Mouse (Mus musculus) urinary bladder, postnatal 10 days (tissue): ENCODE data around the gene Tbc1d15.

Experiments used
- DNase-seq: peaks from one replicate; pipeline ENCODE4 v3.0.0; 2022; ENCODE audit warnings: low spot score

The Tbc1d15 gene

DNA sequence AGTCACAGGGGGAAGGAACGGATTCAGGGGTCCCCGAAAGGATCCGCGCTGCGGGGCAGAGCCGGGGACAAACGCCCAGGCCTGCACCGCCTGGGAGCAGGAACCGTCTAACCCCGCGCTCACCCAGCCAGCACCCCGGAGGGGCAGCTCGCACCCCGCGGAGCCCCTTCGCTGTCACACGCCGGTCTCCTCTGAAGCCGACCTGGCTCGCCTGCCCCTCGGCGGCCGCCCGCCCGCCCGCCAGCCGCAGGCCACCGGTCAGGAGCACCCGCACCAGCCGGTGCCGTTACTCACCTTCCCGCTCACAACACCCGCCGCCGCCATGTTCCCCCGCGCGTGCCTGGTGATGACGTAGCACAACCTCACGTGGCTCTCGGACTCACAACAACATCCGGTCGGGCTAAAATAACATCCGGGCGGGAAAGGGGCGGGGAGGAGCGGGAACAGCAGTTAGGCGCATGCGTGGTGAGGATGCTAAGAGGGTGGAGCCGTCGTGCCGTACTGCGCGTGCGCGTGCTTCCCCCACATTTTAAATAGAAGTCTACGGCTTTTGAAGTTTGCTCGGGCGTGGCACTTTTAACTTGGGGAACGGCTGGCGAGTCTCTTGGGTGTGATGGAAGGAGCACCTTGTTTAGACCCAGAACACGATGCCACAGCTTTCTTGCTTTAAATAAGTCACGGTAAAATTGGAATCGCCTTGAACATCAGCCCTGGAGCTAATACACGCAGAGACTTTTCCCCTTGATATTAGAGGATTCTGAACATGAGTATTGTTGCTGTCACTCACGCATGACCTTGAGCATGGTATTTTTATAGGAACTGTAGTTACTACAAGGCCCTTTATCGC lies at the start of gene Tbc1d15:
TSS of gene Tbc1d15 (minus strand) at position 380 of the 847 bp plus-strand sequence.
- peak; percentile 91 for DNase-seq

- no peak for DNase-seq
Observed at GRCm38 (mm10) chr10:115298683-115299082, 47.4 kb upstream of the Tbc1d15 start.

DNA sequence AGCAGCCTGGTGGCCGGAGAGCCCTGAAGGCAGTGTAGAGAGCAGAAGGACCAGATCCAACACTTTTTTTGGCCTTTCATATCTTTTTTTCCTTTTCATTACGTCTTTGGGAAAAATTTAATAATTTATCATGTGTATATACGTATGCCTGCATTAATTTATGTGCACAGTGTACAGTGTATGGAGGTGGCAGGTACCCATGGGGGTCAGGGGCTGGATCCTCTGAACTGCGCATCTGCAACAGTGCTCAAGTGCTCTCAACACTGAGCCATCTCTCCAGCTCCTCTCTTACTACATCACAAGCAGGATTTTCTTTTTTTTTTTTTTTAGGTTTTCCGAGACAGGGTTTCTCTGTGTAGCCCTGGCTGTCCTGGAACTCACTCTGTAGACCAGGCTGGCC lies 46.3 kb upstream of the Tbc1d15 start:
- no peak for DNase-seq

DNA sequence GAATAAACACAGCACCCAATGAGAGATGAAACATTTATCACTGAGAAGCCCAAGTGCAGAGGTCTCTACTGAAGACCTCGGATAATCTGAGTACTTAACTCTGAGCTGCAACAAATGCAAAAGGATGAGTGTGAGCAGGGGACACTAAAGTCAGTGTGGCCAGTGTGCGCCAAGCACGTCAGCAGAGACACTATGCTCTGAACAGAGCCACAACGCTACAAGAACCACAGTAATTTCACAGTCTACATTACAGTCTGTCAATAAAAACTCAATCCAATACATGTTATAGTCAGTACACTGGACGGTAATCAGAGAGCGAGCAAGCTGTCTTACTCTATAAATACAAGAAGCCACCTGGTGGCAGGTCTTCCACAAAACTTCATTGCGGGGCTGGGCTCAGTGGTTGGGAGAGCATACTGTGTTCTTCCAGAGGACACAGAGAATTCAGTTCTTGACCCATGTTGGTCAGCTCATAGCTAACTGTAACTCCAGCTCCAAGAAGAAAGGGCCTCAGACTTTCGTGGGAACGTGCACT lies 45.2 kb upstream of the Tbc1d15 start:
- DNase-seq: no peak

DNA sequence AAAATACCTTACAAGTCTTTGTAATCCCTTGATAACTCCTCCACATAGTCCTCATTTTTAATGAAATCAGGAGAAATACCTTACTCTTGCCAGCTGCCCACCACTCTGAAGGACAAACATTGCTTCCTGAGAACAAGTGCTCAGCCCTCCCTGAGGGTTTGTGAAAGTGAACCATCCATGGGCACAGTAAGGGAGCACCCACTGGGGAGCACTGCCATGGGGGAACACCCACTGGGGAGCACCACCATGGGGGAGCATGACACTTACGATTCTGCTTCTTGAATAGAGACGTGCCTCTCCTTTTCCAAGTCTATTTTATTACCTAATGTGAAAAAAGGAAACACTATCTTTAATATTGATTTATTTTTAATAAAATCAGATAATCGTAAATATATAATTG lies 43.9 kb upstream of the Tbc1d15 start:
- DNase-seq: no peak

DNA sequence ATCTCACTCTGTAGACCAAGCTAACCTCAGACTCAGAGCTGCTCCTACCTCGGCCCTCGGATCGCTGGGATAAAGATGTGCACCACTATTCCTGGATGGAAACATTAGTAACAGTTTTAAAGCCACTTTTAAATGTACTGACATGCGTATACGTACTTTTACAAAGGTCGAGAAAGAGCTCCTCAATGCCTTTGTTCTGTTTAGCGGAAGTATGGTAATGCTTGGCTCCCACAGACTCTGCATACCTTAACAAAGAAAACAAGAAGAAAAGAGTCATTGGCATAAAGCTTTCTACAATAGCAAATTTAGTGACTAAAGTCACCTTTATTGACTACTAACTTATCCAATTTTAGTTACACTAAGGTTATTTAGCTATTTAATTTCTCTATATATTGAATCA lies 43.4 kb upstream of the Tbc1d15 start:
- no peak for DNase-seq

DNA sequence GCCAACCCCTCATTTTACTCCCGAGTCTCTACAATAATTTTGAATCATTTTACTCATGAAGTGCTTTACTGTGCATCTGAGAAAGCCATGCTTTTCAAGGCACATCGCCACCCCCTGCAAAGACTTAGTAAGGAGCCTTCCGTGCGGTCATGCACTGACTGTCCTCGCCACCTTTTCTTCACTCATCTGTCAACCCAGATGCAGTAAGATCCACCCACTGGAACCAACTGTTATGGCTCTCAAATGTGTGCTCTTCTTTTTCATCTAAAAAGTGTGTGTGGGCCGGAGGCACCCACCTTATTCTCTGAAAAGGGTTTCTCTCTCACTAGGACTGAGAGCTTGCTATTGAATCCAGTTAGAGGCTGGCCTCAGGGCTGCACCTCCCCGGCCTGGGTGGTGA lies 42.7 kb upstream of the Tbc1d15 start:
- DNase-seq: no peak

- no peak for DNase-seq
Observed at GRCm38 (mm10) chr10:115290671-115291070, 39.4 kb upstream of the Tbc1d15 start.

DNA sequence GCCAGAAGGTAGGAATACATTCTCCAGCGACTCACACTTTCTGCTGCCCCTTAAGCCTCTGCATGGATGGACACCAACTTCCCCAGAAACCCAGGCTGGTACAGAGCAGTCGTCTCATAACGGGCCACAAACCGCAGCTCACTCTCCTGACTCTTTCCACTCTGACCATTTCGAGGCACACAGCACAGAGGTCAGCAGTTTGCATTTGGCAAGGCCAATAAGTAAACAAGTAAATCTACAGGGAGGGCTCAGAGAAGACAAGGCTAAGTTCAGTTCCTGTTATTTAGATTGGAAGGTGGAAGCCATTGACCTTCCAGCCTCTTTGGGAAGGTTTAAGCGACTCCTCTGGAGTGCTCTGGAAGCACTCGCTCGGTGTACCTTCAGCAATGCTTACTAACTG lies 37.6 kb upstream of the Tbc1d15 start:
- DNase-seq: no peak

GRCm38 (mm10) chr10:115284170-115284569 lies 32.9 kb upstream of the Tbc1d15 start:
- no peak for DNase-seq

DNA sequence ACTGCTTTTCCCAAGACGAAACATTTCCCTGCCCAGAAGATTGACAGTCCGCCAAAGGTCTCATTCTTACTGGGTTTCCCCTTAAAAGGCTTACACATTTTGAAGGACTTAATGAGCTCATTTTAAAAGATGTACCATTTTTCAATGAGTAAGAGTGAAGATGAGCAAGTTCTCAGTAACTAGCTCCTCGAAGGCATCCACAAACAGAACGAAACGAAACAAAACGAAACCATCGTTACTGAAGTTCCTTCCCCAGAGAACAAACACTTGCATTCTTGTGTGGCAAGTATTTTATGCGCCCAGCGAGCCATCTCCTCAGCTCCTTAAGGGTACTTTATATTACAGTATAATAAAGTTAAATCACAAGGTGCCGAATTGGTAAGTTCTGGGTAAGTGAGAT lies 30.1 kb upstream of the Tbc1d15 start:
- no peak for DNase-seq

DNA sequence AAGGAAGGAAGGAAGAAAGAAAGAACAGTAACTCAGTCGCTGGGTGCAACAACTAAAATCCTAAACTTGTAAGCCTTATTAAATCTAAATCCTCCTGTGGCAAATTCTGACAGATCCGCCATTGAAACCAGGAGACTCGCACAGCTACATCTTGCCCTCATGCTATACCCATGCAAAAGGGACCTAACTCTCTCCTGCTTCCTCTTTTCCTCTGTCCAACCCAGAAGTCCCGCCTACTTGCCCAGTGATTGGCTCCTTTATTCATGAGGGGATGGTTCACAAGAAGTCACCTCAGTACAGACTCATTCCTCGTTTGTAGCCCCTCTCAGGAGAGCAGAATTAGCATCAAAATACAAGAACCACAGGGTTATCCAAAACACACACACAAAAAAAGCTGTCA lies 20.4 kb upstream of the Tbc1d15 start:
- no peak for DNase-seq

- no peak for DNase-seq
Observed at GRCm38 (mm10) chr10:115270612-115271390, 19.5 kb upstream of the Tbc1d15 start.

- no peak for DNase-seq
Observed at GRCm38 (mm10) chr10:115262926-115263562, 11.8 kb upstream of the Tbc1d15 start.

DNA sequence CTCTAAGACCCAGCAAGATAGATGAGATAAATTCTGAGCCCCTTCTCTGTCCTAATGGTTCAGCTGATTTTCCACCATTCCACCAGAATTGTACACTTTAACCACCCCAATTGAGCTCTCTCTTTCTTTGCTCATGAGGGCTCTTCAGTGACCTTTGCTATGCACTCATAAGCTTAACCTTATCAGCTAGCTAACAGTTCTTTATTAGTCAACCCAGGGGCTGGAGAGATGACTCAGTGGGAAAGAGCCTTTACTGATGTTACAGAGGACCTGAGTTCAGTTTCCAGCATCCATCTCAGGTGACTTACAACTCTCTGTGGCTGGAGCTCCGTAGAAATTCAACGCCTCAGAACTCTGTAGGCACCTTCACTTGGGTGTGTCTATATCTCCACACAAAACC lies 11.0 kb upstream of the Tbc1d15 start:
- DNase-seq: no peak

DNA sequence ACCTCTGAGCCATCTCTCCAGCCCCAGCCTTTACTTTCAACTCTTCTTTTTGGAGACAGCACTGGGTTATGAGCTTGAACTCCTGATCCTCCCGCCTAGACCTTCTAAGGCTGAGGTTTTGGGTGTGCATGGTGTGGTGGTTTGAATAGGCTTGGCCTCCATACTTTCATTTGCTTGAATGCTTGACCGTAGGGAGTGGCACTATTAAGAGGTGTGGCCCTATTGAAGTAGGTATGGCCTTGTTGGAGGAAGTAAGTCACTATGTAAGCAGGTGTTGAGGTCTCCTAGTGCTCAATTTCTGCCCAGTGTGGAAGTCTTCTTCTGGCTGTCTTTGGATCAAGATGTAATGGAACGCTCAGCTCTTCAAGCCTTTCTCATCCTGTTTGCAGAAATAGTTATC lies 10.2 kb upstream of the Tbc1d15 start:
- no peak for DNase-seq

DNA sequence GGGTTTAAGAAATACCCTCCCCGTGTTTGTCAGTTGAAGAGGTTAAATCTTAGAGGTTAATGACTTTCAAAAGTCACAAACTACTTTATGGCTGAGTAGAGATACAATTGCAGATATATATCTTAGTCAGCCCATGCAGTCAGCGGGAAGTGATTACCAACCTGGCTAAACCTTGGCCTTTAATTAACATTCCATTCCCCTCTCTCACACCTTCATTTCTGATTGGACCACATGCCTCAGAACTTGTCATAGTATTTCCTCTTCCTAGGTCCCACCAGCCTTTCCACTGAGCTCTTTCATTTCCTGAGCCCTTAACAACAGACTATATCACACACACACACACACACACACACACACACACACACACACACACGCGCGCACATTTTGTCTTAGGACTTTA lies 4.9 kb upstream of the Tbc1d15 start:
- no peak for DNase-seq

DNA sequence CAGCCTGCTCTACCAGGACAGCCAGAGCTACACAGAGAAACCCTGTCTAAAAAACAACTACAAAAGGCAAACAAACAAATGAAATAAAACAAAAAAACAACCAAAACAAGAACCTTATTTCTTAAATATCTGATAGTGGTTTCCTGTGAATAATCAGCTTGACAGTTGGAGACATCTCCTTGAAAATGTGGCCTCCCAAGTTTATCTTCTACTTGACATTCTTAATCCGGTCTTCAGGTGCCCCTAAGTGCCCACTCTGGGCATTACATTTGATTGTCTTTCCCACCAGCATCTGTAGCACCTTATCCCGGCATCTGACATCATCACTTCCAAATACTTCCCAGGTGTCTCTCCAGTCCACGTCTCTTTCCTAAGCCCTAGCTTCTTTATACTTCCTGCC lies 2.3 kb upstream of the Tbc1d15 start:
- DNase-seq: no peak

- DNase-seq: no peak
Observed at GRCm38 (mm10) chr10:115252321-115252757, 1.1 kb upstream of the Tbc1d15 start.

DNA sequence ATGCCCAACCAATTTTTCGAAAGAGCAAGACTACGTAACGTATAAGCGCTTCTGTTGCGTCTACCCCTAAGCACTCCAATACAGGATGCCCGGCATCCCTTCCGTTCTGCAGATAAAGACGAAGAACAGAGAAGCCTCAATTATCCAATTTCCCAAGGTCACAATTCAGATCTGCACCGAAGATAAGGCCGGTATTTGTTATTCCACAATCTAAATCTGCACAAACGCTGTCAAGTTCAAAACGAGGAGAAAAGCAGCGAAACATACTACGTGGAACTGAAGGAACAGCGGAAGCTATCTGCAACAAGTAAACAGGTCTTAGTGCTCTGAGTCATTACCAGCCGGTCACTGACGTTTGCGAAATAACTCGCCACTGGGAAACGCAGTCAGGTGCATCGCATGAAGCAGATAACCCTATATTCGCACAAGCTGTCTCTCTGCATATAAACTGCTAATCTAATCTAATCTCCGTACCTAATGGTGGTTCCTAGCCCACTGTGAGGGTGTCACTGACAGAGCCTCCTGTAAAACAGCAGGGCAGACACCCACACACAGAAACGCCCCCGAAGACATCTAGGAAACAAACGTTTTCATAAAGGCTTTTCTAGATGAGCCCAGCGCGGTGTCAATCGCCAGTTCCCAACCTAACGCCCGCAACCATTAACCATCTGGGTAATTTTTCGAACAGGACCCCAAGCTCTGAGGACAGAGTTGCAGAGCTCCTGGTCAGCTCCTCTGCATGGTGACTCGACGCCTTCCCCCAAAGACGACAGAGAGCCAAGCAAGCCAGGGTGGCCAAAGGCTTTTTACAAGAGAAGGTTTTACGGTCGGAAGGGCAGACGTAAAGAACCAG lies 806 bp downstream of the Tbc1d15 start:
- DNase-seq: no peak

DNA sequence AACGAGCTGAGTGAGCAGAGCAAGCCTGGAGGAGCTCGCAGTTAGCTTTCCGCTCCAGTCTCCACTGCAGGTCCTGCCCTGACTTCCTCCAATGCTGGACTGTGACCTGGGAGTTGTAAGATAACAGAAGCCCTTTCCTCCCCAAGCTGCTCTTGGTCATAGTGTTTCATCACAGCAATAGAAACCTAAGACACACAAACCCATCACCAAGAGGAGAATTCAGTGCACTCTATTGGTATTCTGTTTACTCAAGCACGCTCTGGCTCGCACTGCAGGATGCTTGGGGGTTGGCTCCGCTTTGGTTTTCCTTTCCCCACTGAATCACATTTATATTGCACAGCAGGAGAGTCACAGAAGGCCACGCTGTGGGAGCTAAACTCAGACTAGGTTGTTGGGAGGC lies 3.2 kb downstream of the Tbc1d15 start:
- DNase-seq: no peak

DNA sequence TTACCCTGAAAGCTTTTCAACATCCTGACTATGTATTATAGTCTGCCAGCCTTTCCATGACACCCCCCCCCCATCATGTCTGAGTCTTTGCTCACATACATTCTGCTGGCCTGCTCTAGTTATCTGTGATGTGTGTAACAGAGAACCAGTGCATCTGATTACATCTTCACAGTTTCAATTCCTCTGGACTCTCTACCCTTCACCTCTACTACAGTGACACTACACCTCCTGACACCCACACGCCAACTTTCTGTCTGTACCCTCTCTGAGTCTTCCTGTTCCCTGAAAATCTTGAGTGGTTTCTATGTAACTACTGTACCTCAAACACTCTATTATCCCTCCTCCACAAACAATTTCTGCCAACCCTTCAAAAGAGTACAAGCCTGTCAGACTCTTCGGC lies 5.8 kb downstream of the Tbc1d15 start:
- no peak for DNase-seq
